Mouse (Mus musculus) ovary, postnatal 10 days (tissue): ENCODE data around the gene Tmem120b.

ENCODE experiments used
- DNase-seq: peaks from one replicate; pipeline ENCODE4 v3.0.0; 2022; ENCODE audit warnings: low spot score

Gene Tmem120b

DNA sequence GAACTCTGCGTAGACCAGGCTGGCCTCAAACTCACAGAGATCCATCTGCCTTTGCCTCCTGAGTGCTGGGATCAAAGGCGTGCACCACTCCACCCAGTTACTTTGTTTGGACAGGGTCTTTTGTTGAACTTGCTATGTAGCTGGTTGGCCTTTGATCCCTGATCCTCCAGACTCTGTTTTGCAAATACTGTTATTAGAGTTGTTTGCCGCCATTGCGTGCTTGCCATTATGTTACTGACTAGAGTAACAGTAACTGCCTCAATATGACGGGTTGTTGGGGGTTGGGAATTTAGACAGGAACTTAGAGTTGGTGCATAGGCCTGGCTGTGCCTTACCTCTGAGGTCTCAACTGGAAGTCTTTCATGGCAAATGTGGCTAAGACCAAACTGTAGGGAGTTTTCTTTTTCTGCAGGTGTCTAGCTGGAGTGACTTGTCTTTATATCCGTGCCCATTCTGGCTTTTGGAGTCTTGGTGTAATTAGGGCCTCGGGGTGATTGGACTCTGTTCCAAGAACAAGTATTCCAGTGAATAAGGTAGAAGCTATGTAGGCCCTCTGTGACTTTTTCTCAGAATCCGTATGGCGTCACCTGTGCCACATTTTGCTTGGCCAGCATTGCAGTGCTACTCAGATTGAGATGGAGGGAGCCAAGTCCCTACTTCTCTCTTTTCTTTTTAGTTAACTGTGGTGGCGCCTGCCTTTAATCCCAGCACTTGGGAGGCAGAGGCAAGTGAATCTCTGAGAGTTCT is 22.5 kb downstream of the Tmem120b start:
- no peak for DNase-seq

DNA sequence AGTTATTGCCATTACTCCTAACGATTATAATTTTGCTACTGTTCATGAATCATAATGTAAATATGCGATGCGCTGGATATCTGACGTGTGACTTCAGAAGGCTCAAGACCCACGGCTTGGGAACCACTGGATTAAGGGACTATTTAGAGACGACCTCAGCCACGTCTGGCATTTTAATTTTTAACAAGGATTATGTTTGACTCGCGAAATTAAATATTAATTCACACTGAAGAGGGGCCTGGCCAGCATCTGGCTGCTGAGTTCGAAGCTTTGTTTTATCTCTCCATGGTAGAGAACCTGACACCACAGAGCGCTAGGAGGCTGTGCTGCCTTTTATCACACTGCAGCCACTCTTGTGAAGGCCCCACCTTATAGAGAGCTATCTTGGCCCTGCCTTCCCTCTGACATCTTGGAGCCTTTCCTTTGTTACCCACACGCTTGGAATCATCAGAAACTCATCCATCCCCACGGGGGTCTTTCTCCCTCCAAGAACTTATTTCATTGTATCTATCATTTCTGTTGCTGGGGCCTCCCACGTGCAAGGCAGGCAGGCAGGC is 24.9 kb downstream of the Tmem120b start:
- no peak for DNase-seq

GRCm38 (mm10) chr5:123094238-123094991 is 26.2 kb downstream of the Tmem120b start:
- DNase-seq = no peak

- DNase-seq = no peak
Observed at GRCm38 (mm10) chr5:123096299-123096698, 28.1 kb downstream of the Tmem120b start.

- DNase-seq = no peak
Observed at GRCm38 (mm10) chr5:123098487-123098886, 30.3 kb downstream of the Tmem120b start.

DNA sequence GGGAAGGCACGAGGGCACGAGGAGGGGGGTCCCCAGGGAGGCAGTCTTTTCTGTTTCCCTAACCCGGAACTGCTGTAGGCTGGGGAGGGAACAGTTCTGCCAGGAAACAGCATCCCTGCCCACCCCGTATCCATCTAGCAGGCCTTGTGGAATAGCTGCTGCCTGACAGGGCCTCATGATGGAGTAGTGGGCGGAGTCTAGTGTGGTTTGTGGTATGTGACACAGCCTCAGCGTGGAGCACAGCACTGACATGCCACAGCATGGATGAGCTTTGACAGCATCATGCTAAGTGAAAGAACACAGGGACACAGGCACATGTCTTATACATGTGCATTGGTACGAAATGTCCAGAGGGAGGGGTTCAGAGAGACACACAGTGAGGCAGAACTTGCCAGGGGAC is 34.2 kb downstream of the Tmem120b start:
- DNase-seq = no peak

- no peak for DNase-seq
Observed at GRCm38 (mm10) chr5:123103556-123103955, 35.3 kb downstream of the Tmem120b start.

DNA sequence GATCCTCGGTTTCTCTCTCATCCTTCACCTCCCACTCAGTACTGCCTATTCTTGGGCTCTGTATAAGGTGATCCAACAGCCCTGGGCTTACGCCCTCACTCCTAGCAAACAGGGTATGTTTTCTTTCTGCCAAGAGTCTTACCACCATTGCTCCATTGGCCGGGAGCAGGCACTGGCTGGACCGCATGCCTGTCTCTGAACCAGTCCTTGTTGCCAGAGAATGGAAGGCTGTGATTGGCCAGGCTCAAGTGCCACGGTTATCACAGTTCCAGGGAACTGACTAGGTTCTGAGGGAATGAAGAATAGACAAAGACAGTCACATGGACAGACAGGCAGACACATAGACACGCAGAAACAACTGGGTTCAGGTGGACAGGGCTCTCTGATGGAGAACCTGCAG is 36.6 kb downstream of the Tmem120b start:
- DNase-seq = no peak

- no peak for DNase-seq
Observed at GRCm38 (mm10) chr5:123109452-123110203, 41.4 kb downstream of the Tmem120b start.

DNA sequence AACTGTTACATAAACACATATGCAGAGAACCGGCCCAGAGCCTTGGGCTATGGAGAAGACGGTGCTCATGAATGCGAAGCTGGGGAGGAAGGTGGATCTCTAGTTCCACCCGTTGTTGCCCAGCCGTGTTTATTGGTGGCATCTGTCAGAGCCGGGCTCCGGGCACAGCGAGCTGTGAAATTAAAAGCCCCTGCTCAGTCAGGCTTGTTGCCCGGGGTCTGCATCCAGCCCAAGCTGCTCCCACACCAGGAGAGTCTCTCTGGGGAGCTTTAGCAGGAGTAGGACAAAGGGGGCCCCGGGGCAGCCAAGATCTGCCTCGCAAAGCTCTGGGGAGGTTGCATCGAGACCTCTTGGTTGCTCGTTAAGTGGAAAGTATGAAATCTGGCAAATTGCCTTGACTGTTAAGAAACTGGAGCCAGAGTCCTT is 42.1 kb downstream of the Tmem120b start:
- no peak for DNase-seq

DNA sequence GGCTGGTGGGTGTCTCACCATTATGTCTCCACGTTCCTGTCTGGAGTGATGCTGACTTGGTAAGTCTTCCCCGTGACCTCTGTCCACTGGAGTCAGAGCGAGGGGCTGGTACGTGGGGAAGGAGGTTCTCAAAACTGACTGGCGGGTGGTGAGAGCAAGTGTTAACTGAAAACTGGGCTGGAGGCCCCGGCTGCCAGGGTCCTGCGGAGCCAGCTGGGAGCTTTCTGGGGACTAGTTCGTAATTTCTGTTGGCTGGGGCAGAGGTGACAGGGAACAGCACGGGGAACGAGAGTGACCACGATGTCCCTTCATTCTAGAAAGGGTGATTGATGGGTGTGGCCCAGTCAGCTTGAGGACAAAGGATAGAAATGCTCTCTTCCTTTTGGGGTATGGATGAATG is 45.9 kb downstream of the Tmem120b start:
- DNase-seq = no peak

DNA sequence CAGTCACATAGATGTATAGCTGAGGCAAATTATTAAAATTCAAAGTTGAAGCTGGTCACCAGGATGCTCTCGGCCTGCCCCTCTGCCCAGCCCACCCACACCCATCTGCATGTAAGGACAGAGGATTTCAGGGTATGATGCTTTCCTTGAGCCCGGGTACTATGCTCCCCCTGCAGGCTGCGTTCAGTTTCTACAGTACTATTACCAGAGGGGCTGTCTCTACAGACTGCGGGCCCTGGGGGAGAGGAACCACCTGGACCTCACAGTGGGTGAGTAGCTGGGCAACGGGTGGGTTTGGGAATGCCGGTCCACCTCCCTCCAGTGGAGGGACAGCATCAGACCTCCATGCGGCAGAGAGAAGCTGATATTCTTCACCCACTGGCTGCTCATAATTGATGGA is 46.7 kb downstream of the Tmem120b start:
- DNase-seq = no peak

DNA sequence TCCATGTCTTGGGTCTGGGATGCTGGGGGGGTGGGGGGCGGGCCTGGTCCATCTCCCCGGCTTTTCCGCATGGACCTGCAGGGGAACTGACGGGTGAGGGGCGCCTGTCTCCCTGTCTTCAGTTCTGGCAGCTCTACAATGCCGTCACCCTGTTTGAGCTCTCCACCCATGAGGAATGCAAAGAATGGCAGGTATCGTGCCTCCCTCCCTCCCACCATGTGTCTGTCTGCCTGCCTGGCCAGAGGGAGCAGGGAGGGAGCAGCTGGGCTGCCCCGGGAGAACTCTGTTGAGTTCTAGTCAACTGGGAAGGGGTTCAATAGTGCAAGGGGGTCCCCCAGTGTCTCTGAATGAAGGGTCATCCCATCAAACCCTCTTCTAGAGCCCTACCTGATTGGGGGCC is 47.9 kb downstream of the Tmem120b start:
- no peak for DNase-seq

- peak; percentile 49 for DNase-seq
Observed at GRCm38 (mm10) chr5:123117257-123117656, 49.0 kb downstream of the Tmem120b start.

DNA sequence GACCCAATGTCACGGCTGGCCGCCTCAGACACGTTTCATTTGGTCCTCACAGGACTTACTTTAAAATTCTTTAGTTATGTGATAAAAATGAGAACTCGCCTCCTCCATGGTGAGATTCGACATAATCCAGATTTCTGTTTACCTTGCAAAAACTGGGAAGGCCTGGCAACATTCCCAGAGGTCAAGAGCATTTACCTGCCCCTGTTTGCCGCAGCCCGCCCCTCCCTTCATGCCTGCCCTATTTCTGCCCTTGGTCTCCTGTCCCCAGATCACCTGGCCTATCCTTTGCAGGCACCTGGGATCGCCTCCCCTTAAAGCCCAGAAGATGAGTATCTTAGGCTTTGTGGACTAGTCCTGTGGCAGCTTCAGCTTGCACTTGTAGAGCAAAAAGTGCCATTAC is 49.6 kb downstream of the Tmem120b start:
- DNase-seq = no peak

- DNase-seq = no peak
Observed at GRCm38 (mm10) chr5:123118826-123119225, 50.6 kb downstream of the Tmem120b start.

- DNase-seq = no peak
Observed at GRCm38 (mm10) chr5:123120624-123121215, 52.5 kb downstream of the Tmem120b start.

GRCm38 (mm10) chr5:123122181-123122580 is 54.0 kb downstream of the Tmem120b start:
- DNase-seq = no peak

DNA sequence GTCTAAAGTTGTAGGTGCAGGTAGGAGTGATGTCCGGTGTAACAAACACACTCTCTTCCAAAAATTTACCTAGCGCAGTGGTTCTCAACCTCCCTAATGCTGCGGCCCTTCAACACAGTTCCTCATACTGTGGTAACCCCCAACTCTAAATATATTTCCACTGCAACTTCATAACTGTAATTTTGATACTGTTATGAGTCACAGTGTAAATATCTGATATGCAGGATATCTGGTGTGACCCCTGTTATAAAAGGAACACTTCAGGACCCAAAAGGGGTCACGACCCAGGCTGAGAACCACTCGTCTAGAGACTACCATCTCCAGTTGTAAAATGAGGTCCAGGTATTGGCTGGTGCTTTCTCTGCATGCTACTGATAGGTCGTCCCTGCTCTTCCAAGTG is 56.9 kb downstream of the Tmem120b start:
- no peak for DNase-seq

- no peak for DNase-seq
Observed at GRCm38 (mm10) chr5:123125638-123126406, 57.6 kb downstream of the Tmem120b start.

GRCm38 (mm10) chr5:123127031-123127430 is 58.8 kb downstream of the Tmem120b start:
- no peak for DNase-seq
